Mouse (Mus musculus) adrenal gland, postnatal 4 days (tissue): ENCODE results near the gene Rps10. TPM values are rescaled to one million over a fixed set of nuclear protein-coding genes. Genes with fewer than 3 reads are reported as not detected.

ENCODE experiments used
- DNase-seq, 2 experiments: peaks; one replicate each; pipeline ENCODE4 v3.0.0; 2021 to 2022; ENCODE audit warnings: low spot score in 2 of 2, mixed read lengths in 2 of 2
- long read RNA-seq, 2 experiments: library from polyadenylated mRNA; stranded (forward); transcript quantifications; one replicate each; pipeline ENCODE4 v2.0.0; 2021
- total RNA-seq, 2 experiments: library from RNA; stranded (reverse); gene quantifications; 2 replicates each; pipeline ENCODE4 v1.2.3; 2021

Rps10 gene
- 1,000 to 10,000 TPM; 1,377 to 1,386 TPM for total RNA-seq
- long read RNA-seq, experiment 1, transcript Rps10-203 (6 exons, 887 nt) = major isoform, 160 of 190 reads
- long read RNA-seq, experiment 1, transcript Rps10-208 (5 exons, 498 nt) = minor isoform, 14 of 190 reads
- long read RNA-seq, experiment 1, partial matches to known transcripts = 9 of 190 reads
- long read RNA-seq, experiment 1, other reads (novel, unspliced or antisense) = 6 of 190 reads
- long read RNA-seq, experiment 2, transcript Rps10-203 (6 exons, 887 nt) = major isoform, 184 of 212 reads
- long read RNA-seq, experiment 2, transcript Rps10-208 (5 exons, 498 nt) = minor isoform, 8 of 212 reads
- long read RNA-seq, experiment 2, partial matches to known transcripts = 15 of 212 reads
- long read RNA-seq, experiment 2, other reads (novel, unspliced or antisense) = 5 of 212 reads

GRCm38 (mm10) chr17:27636132-27637020 lies at the start of gene Rps10:
TSS of gene Rps10 (minus strand) at chr17:27636669.
- no peak for DNase-seq

- no peak for DNase-seq
Observed at GRCm38 (mm10) chr17:27685550-27685913, 49.1 kb upstream of the Rps10 start.

GRCm38 (mm10) chr17:27684886-27685549 lies 48.5 kb upstream of the Rps10 start:
- peak; percentile 24 to 33 for DNase-seq

- DNase-seq = no peak
Observed at GRCm38 (mm10) chr17:27678924-27679813, 42.7 kb upstream of the Rps10 start.

- DNase-seq = no peak
Observed at GRCm38 (mm10) chr17:27677756-27678155, 41.3 kb upstream of the Rps10 start.

- no peak for DNase-seq
Observed at GRCm38 (mm10) chr17:27676270-27676669, 39.8 kb upstream of the Rps10 start.

GRCm38 (mm10) chr17:27675453-27675852 lies 39.0 kb upstream of the Rps10 start:
- DNase-seq = no peak

GRCm38 (mm10) chr17:27673945-27674344 lies 37.5 kb upstream of the Rps10 start:
- DNase-seq = no peak

- DNase-seq = no peak
Observed at GRCm38 (mm10) chr17:27671720-27672119, 35.3 kb upstream of the Rps10 start.

GRCm38 (mm10) chr17:27658767-27659166 lies 22.3 kb upstream of the Rps10 start:
- no peak for DNase-seq

GRCm38 (mm10) chr17:27657123-27657522 lies 20.7 kb upstream of the Rps10 start:
- no peak for DNase-seq

- no peak for DNase-seq
Observed at GRCm38 (mm10) chr17:27656414-27656813, 19.9 kb upstream of the Rps10 start.

- no peak for DNase-seq
Observed at GRCm38 (mm10) chr17:27656011-27656399, 19.5 kb upstream of the Rps10 start.

GRCm38 (mm10) chr17:27655089-27656010 lies 18.9 kb upstream of the Rps10 start, which contains the start of gene Pacsin1:
TSS of gene Pacsin1 (plus strand) at chr17:27655509.
- DNase-seq = no peak

- no peak for DNase-seq
Observed at GRCm38 (mm10) chr17:27653253-27653959, 16.9 kb upstream of the Rps10 start.

GRCm38 (mm10) chr17:27652046-27652790 lies 15.7 kb upstream of the Rps10 start:
- DNase-seq = no peak

GRCm38 (mm10) chr17:27650586-27650985 lies 14.1 kb upstream of the Rps10 start:
- no peak for DNase-seq

- no peak for DNase-seq
Observed at GRCm38 (mm10) chr17:27650160-27650559, 13.7 kb upstream of the Rps10 start.
